Mouse (Mus musculus): Measurements from ENCODE around the gene Emx2. TPM values are rescaled to one million over a fixed set of nuclear protein-coding genes. Genes with fewer than 3 reads are reported as not detected.

The Emx2 gene
- polyA plus RNA-seq, 1 experiment from 2014 or later = 2.8 TPM

DNA sequence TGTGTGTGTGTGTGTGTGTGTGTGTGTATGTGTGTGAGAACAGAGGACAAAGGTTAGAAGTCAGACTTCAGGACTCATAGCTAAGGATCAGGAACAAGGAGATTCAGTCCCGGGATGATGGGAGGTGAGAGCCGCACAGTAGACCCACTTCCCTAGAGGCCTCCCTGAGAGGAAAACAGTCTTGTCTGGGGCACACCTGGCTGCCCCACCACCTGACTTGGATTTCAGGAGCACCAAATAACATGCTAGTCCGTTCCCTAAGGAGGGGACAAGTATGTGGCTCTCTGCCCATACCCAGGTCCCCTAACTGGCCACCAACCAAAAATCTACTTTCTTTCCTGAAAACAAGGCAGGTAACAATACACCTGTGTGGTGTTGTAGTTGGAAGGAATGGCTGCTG lies 22.4 kb downstream of the Emx2 start:
- no peaks in the 10 kb centered on the region for H3K27me3 ChIP-seq
- no peak overlapping the region for H3K27ac ChIP-seq
- H3K4me1 ChIP-seq = no peaks in the 10 kb centered on the region
- H3K9ac ChIP-seq = no peak overlapping the region
- no peak overlapping the region for H3K4me2 ChIP-seq (replicated peaks)
- H3K9me3 ChIP-seq (replicated peaks) = no peaks in the 10 kb centered on the region
- H3K36me3 ChIP-seq = no peaks in the 10 kb centered on the region
- no peak overlapping the region for H3K4me3 ChIP-seq
- WGBS = 96% methylated on average over 3 of the region's 3 CpGs
- ATAC-seq (ENCODE audit: low FRiP score) = no peak

DNA sequence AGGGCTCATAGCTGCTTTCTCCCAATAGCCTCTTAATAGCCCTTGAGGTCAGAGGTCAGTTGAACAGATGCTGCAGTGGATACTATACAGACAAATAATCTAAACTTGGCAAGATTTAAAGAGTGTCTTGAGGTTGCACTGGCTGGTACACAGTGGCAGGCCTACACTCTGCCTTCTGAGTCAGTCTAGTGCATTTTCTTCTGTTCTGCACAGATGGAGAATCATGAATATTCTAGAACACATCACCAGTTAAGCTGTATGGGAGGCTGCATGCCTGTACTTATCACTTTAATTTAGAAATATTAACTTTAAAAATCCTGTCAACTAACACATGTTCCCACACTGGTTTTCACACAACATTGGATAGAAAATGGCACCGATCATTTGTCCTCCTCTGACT lies 34.1 kb downstream of the Emx2 start:
- no peaks in the 10 kb centered on the region for H3K27me3 ChIP-seq
- H3K4me2 ChIP-seq (replicated peaks) = no peak overlapping the region
- 95% methylated on average over 1 of the region's 1 CpGs for WGBS
- H3K9ac ChIP-seq = no peak overlapping the region
- no peaks in the 10 kb centered on the region for H3K9me3 ChIP-seq (replicated peaks)
- H3K36me3 ChIP-seq = no peaks in the 10 kb centered on the region
- H3K4me1 ChIP-seq = peaks cover 5% of the 10 kb centered on the region
- ATAC-seq (ENCODE audit: low FRiP score) = no peak
- H3K27ac ChIP-seq = no peak overlapping the region
- no peak overlapping the region for H3K4me3 ChIP-seq

DNA sequence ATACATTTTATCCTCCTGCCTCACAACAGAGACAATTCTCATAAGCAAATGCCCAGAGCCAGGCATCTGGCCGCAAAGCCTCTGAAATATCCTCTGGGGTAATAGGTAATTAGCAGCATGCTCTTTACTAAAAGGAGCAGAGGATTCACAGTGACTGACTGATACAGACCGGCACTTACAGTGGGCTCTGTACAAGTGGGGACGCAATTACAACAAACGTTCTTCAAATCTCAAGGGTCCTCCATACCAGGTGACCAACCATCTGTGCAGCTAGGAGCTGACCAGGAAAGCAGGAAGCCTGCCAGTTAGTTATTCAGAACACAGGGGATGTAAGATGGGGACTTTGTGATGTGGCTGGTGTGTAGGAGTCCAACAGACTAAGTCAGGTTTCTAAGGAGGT lies 38.7 kb downstream of the Emx2 start:
- Histone ChIP-seq H3K9ac (no peak overlapping the region), H3K4me1 (peaks cover 5% of the 10 kb centered on the region), H3K4me2 (replicated peaks) (no peak overlapping the region), H3K4me3 (no peak overlapping the region), H3K27ac (no peak overlapping the region), H3K9me3 (replicated peaks) (no peaks in the 10 kb centered on the region), H3K27me3 (no peaks in the 10 kb centered on the region), H3K36me3 (no peaks in the 10 kb centered on the region)
- peak; percentile 32; the same call in 1 of the 2 replicates for ATAC-seq (ENCODE audit: low FRiP score)
- WGBS = 48% methylated on average over 4 of the region's 4 CpGs

DNA sequence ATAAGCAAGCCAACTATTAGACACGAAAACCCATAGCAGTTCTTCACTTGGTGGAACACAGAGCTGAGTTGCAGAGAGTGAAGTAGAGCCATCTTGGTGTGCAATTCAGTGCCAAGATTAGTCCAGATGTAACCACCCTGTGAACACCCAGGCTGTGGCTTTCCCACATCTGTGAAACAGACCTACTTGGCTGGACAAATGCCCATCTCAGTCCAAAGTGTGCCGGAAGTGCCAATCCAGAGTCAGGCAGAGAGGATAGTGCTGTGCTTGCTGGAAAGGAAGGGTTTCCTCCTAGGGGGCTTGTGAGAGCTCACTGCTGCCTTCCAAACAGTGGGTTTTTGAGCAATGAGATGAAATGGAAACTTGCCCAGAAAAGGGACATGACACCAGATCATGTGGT lies 50.7 kb downstream of the Emx2 start:
- Histone ChIP-seq H3K4me2 (replicated peaks) (no peak overlapping the region), H3K4me1 (no peaks in the 10 kb centered on the region), H3K36me3 (no peaks in the 10 kb centered on the region), H3K9ac (no peak overlapping the region), H3K4me3 (no peak overlapping the region), H3K27me3 (no peaks in the 10 kb centered on the region), H3K9me3 (replicated peaks) (no peaks in the 10 kb centered on the region), H3K27ac (no peak overlapping the region)
- no peak for ATAC-seq (ENCODE audit: low FRiP score)
- WGBS = 91% methylated on average over 2 of the region's 2 CpGs

DNA sequence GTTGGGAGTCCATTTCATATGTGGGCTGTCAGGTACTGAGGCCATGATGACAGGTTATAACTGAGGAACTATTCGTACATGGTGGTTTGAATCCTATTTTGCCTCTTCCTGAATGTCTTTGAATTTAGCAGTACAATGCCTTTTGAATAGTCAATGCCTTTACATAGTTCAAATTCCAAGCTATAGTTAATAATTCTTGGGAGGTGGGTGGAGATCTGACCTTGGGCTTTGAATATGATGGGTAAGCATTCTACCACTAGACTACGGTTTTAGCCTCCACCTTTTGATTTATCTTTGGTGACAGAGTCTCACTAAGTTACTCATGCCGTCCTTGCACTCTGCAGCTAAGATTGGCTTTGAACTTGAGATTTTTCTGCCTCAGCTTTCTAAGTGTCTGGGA lies 55.0 kb downstream of the Emx2 start:
- 83% methylated on average over 3 of the region's 3 CpGs for WGBS
- Histone ChIP-seq H3K4me2 (replicated peaks) (no peak overlapping the region), H3K27ac (no peak overlapping the region), H3K9me3 (replicated peaks) (no peaks in the 10 kb centered on the region), H3K4me3 (no peak overlapping the region), H3K27me3 (no peaks in the 10 kb centered on the region), H3K36me3 (no peaks in the 10 kb centered on the region), H3K9ac (no peak overlapping the region), H3K4me1 (no peaks in the 10 kb centered on the region)
- ATAC-seq (ENCODE audit: low FRiP score) = no peak

Other genes with a start within 250 kb of the Emx2 start
- gene Kcnk18, start 239.2 kb upstream of the Emx2 start, polyA plus RNA-seq (2016; fragmentation: Nextera tagmentation; extraction: Ambion mirVana) = not detected in 2 replicates
- 17.5 and 17.9 TPM in 2 replicates for gene Slc18a2, start 197.5 kb upstream of the Emx2 start, polyA plus RNA-seq (2016; fragmentation: Nextera tagmentation; extraction: Ambion mirVana)
- gene Rps12-ps3, start 136.1 kb upstream of the Emx2 start, polyA plus RNA-seq (2016; fragmentation: Nextera tagmentation; extraction: Ambion mirVana) = 7.2 TPM in 1 of 2 replicates, not detected in the other
- 16.7 and 18.9 TPM in 2 replicates for gene Pdzd8, start 112.6 kb upstream of the Emx2 start, polyA plus RNA-seq (2016; fragmentation: Nextera tagmentation; extraction: Ambion mirVana)

Data from hindbrain, embryonic 12.5 days (tissue).